Mouse (Mus musculus): ENCODE measurements around the gene Tead1.

DNA sequence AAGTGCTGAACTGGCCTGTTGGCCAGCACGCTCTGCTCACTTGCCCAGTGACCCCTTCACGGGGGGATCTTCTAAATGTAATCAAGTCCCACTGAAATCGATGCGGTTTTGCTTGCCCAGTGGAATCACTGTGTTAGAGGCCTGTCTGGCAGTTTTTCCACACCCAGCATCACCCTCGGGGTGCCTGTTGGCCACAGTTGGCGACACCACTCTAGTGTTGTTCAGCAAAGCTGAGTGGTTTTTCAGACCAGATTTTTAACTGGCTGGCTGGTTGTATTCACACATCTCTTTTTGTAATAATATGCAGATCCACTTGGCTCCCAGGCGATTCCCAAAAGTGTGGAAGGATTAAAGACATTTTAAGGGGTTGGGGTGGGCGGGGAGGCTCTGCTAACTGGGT is 161.8 kb downstream of the Tead1 start:
- TF ChIP-seq CTCF (IDR thresholded peaks at IDR 0.05; ENCODE audit: low read depth) (no peak), EP300 (IDR thresholded peaks at IDR 0.05; ENCODE audit: low read depth) (no peak)
